Mouse (Mus musculus): ENCODE data around the gene Rangap1.

DNA sequence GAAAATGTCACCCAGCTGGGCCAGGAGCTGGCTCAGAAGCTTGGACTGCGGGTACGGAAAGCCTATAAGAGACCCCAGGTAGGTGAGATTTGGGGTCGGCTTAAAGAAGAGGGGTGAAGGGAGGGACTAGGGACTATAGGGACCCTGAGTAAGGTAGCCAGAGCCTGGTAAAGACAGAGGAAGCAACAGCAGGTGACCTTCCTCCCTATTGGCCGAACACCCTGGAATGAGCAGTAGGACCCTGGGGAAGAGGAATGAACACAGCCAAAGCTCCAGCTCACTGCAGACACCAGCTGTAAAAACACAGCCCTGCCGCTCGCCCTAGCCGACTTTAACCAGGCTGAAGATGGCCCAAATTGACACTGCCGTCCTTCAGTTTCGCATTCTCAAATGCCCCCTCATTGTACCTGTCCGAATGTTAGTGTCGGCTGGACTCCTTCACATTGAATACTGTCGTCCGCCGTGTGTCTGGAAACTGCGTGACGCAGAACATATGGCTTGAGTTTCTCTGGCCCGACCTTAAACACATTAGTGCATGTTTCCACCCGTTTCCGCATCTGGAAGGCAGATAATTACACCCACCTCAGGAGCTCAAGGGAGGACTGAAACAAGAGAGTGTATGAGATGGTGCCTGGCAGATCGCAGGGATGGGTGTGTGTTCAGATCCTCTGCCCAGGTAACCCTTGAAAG lies 27.2 kb upstream of the Rangap1 start:
- TF ChIP-seq GATA1 (IDR thresholded peaks at IDR 0.05; ENCODE audit: borderline replicate concordance, low read length) (no peak), FLI1 (IDR thresholded peaks at IDR 0.05; ENCODE audit: low read length) (no peak)

All from megakaryocyte, embryonic 14.5 days (primary cell).